Mouse (Mus musculus): ENCODE results near the gene Plekho1. TPM values are rescaled to one million over a fixed set of nuclear protein-coding genes. Genes with fewer than 3 reads are reported as not detected.

Gene Plekho1
- polyA plus RNA-seq, 1 experiment, result 73.9 TPM

DNA sequence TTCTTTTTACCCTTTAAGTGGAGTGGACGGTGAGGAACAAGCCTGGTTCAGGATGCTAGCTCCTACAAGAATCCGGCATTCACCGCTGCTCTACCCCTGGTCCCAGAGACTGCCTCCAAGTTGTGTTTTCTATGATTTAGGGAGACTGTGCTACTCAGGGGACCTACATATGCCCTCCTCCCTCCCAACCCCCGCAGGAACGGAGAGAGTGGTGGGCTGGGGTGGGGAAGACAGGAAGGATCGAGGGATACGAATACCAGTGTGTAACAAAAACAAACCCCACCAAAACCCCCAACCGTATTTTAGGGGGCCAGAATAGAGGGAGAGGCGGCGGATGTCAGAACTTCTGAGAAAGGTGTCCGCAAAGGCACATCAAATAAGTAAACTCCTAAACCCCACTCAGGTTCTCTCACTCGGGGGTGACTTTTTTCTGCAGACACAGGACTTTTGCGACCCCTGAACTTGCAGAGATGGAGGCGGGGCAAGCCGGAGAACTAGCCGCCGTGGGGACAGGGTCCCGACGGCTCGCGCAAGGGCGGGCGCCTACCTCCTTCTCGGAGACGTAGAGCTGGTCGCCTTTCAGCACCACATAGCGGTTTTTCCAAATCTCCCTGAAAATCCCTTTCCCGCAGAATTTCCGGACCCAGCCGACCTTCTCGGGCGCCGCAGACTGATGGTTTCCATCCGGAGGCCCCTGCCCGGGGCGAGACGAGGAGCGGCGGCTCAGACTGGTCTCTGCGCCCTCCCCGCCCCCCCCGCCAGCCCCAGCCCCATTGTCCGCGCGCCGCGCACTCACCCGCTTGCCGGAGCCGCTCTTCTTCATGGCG lies 613 bp downstream of the Plekho1 start:
- WGBS, result 1% methylated on average over 51 of the region's 51 CpGs
- DNase-seq, result no peak
- TF ChIP-seq POLR2A (IDR thresholded peaks at IDR 0.05; ENCODE audit: control insufficient read depth, extremely low read depth, insufficient read depth, low read length, poor library complexity), result no peak
- TF ChIP-seq CTCF (IDR thresholded peaks at IDR 0.05; ENCODE audit: borderline replicate concordance, control insufficient read depth, extremely low read depth, insufficient read depth, low read length, poor library complexity), result no peak

DNA sequence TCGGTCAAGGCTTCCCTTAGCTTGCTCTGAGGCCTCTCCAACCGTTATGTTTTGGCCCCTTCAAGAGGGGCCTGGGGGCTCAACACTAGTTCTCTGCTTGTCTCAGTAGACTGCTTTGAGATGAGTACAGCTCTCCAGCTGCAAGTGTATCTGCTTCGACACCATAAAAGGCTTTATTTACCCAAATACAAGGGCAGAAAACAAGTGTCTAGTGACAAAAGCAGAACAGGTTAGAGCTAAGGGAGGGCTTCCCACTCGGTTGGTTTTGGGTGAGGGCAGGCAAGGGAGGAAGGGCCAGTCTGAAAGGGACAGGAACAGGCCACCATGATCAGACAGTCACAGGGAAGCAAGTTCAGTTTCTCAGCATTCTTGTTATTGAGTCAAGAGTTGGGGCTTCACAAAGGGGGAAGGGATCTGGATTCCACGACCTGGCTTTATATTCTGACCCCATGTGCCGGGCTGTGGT lies 1.4 kb downstream of the Plekho1 start:
- Histone ChIP-seq H3K36me3 (ENCODE audit: control insufficient read depth, insufficient read depth, low read length) (no peaks in the 10 kb centered on the region; the same call in 1 of the 2 replicates), H3K4me3 (ENCODE audit: control insufficient read depth, insufficient read depth, low read length) (peak overlapping the region; percentile 24), H3K27me3 (ENCODE audit: control insufficient read depth, insufficient read depth, low read length) (no peaks in the 10 kb centered on the region), H3K27ac (ENCODE audit: control insufficient read depth, insufficient read depth, low read length) (peak overlapping the region; percentile 46), H3K4me1 (replicated peaks; ENCODE audit: control insufficient read depth, insufficient read depth, low read length) (peaks cover 28% of the 10 kb centered on the region)
- DNase-seq, result no peak
- TF ChIP-seq CTCF (IDR thresholded peaks at IDR 0.05; ENCODE audit: borderline replicate concordance, control insufficient read depth, extremely low read depth, insufficient read depth, low read length, poor library complexity) (no peak), POLR2A (IDR thresholded peaks at IDR 0.05; ENCODE audit: control insufficient read depth, extremely low read depth, insufficient read depth, low read length, poor library complexity) (no peak)
- 15% methylated on average over 6 of the region's 6 CpGs for WGBS

More for the DNA sequence above, 613 bp downstream of the Plekho1 start:
- peak overlapping the region; percentile 71 for H3K4me3 ChIP-seq (ENCODE audit: control insufficient read depth, insufficient read depth, low read length)
- no peaks in the 10 kb centered on the region for H3K36me3 ChIP-seq (ENCODE audit: control insufficient read depth, insufficient read depth, low read length)
- H3K4me1 ChIP-seq (replicated peaks; ENCODE audit: control insufficient read depth, insufficient read depth, low read length), result peaks cover 29% of the 10 kb centered on the region
- peak overlapping the region; percentile 46; the same call in 1 of the 2 replicates for H3K27ac ChIP-seq (ENCODE audit: control insufficient read depth, insufficient read depth, low read length)
- no peaks in the 10 kb centered on the region for H3K27me3 ChIP-seq (ENCODE audit: control insufficient read depth, insufficient read depth, low read length)

DNA sequence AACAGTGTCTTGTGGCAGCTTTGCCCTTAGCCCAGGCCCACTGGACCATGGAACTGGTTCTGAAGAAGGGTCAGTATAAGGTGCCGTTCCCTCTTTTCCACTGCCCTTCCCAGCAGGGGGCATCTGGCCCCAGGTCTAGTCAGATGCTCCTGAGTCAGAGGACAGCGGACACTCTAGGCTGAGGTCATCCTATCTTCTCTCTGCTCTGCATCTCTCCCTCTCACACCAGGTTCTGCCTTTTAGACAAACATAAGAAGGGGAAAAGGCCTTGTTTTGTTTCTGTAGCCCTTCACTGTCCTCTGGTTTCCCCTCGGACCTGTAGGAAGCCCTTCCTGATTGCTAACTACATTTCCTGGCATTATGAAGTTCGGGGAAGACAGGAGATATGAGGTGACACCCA lies 1.9 kb downstream of the Plekho1 start:
- Histone ChIP-seq H3K4me3 (ENCODE audit: control insufficient read depth, insufficient read depth, low read length) (peak overlapping the region; percentile 7; the same call in 1 of the 2 replicates), H3K4me1 (replicated peaks; ENCODE audit: control insufficient read depth, insufficient read depth, low read length) (peaks cover 28% of the 10 kb centered on the region), H3K27ac (ENCODE audit: control insufficient read depth, insufficient read depth, low read length) (peak overlapping the region; percentile 46; the same call in 1 of the 2 replicates), H3K36me3 (ENCODE audit: control insufficient read depth, insufficient read depth, low read length) (peaks cover 3% of the 10 kb centered on the region; the same call in 1 of the 2 replicates), H3K27me3 (ENCODE audit: control insufficient read depth, insufficient read depth, low read length) (no peaks in the 10 kb centered on the region)
- TF ChIP-seq POLR2A (IDR thresholded peaks at IDR 0.05; ENCODE audit: control insufficient read depth, extremely low read depth, insufficient read depth, low read length, poor library complexity), result no peak
- TF ChIP-seq CTCF (IDR thresholded peaks at IDR 0.05; ENCODE audit: borderline replicate concordance, control insufficient read depth, extremely low read depth, insufficient read depth, low read length, poor library complexity), result no peak
- WGBS, result 51% methylated on average over 4 of the region's 4 CpGs
- no peak for DNase-seq

DNA sequence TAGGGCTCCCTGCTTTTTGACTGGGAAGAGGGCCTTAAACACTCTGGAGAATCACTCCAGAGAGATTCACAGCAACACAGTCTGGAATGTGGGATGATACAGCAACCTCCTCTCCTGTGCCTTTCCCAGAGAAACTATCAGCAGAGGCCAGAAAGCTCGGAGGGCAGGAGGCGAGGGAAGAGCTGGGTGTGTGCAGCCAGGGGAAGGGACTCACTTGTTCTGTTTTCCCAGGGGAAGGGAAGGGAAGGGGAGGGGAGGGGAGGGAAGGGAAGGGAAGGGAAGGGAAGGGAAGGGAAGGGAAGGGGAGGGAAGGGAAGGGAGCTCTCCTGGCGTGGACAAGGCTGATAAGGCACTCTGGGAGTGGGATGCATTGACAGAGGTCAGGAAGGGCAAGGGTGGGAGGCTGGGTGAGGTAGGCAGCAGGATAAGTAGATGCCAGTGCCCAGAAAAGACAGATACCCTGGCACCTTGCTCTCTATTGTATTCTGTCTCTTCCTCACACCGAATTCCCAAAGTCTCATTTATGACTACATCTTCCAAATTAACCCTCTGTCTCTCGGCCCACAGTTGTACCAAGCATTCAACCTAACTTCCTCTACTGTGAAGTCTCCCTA lies 2.7 kb downstream of the Plekho1 start:
- 84% methylated on average over 5 of the region's 5 CpGs for WGBS
- Histone ChIP-seq H3K4me1 (replicated peaks; ENCODE audit: control insufficient read depth, insufficient read depth, low read length) (peaks cover 28% of the 10 kb centered on the region), H3K4me3 (ENCODE audit: control insufficient read depth, insufficient read depth, low read length) (no peak overlapping the region), H3K27ac (ENCODE audit: control insufficient read depth, insufficient read depth, low read length) (no peak overlapping the region; the same call in 1 of the 2 replicates), H3K27me3 (ENCODE audit: control insufficient read depth, insufficient read depth, low read length) (no peaks in the 10 kb centered on the region), H3K36me3 (ENCODE audit: control insufficient read depth, insufficient read depth, low read length) (peaks cover 5% of the 10 kb centered on the region; the same call in 1 of the 2 replicates)
- TF ChIP-seq POLR2A (IDR thresholded peaks at IDR 0.05; ENCODE audit: control insufficient read depth, extremely low read depth, insufficient read depth, low read length, poor library complexity) (no peak), CTCF (IDR thresholded peaks at IDR 0.05; ENCODE audit: borderline replicate concordance, control insufficient read depth, extremely low read depth, insufficient read depth, low read length, poor library complexity) (no peak)
- DNase-seq, result no peak

DNA sequence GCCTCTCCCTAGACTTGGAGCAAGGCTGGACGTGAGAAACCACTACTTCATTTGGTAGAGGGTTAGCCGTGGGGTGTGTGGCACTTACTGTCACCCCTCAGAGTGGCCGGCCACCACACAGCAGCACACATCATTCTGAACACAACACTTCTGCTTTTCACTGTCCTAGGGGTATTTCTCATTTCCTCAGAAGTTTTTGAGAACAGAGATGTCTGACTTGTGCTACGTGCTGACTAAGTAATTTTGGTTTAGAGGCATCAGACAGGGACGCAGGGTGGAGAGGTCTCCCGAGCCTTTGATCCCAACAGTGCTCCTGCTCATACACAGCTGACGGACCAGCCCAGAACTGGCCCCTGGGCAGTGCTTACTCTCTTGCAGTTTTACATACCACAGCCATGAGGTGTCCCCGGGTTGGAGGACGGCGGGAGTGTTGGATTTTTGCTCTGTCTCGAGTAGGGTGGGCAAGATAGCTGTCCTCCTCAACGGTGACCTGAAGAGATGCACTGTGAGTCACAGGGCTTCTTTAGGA lies 5.3 kb downstream of the Plekho1 start:
- no peaks in the 10 kb centered on the region for H3K27me3 ChIP-seq (ENCODE audit: control insufficient read depth, insufficient read depth, low read length)
- WGBS, result 75% methylated on average over 12 of the region's 12 CpGs
- no peak overlapping the region for H3K27ac ChIP-seq (ENCODE audit: control insufficient read depth, insufficient read depth, low read length)
- peaks cover 5% of the 10 kb centered on the region; the same call in 1 of the 2 replicates for H3K36me3 ChIP-seq (ENCODE audit: control insufficient read depth, insufficient read depth, low read length)
- H3K4me1 ChIP-seq (replicated peaks; ENCODE audit: control insufficient read depth, insufficient read depth, low read length), result peaks cover 35% of the 10 kb centered on the region
- no peak overlapping the region for H3K4me3 ChIP-seq (ENCODE audit: control insufficient read depth, insufficient read depth, low read length)
- TF ChIP-seq CTCF (IDR thresholded peaks at IDR 0.05; ENCODE audit: borderline replicate concordance, control insufficient read depth, extremely low read depth, insufficient read depth, low read length, poor library complexity) (no peak), POLR2A (IDR thresholded peaks at IDR 0.05; ENCODE audit: control insufficient read depth, extremely low read depth, insufficient read depth, low read length, poor library complexity) (no peak)
- no peak for DNase-seq

DNA sequence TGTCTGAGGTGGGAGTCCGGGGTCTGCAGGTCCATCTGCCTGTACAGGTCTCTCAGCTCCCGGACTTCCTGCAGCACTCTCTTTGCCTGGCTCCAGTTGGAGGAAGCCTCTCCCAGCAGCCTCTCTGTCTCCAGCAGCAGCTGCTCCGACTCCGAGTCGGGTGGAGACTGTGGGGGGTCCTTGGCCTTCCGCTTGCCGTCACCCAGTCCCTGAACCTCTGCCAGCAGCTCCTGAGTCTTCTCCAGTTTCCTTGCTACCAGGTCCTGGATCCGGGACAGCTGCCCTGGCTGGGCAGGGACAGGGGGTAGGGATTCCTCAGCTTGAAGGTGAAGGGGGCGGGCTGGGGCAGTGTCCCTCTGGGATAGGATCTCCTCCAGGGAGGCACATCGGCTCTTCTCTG lies 6.8 kb downstream of the Plekho1 start:
- DNase-seq, result no peak
- H3K27me3 ChIP-seq (ENCODE audit: control insufficient read depth, insufficient read depth, low read length), result no peaks in the 10 kb centered on the region
- TF ChIP-seq POLR2A (IDR thresholded peaks at IDR 0.05; ENCODE audit: control insufficient read depth, extremely low read depth, insufficient read depth, low read length, poor library complexity), result no peak
- no peak for TF ChIP-seq CTCF (IDR thresholded peaks at IDR 0.05; ENCODE audit: borderline replicate concordance, control insufficient read depth, extremely low read depth, insufficient read depth, low read length, poor library complexity)
- H3K36me3 ChIP-seq (ENCODE audit: control insufficient read depth, insufficient read depth, low read length), result peaks cover 5% of the 10 kb centered on the region; the same call in 1 of the 2 replicates
- 89% methylated on average over 10 of the region's 10 CpGs for WGBS
- peaks cover 28% of the 10 kb centered on the region for H3K4me1 ChIP-seq (replicated peaks; ENCODE audit: control insufficient read depth, insufficient read depth, low read length)
- H3K27ac ChIP-seq (ENCODE audit: control insufficient read depth, insufficient read depth, low read length), result no peak overlapping the region
- H3K4me3 ChIP-seq (ENCODE audit: control insufficient read depth, insufficient read depth, low read length), result no peak overlapping the region

All from thymus, adult 2 months (tissue).